Mouse (Mus musculus) lung, postnatal 10 days (tissue): ENCODE data around the gene Vmn1r137.
"Not testable (repeated sequence)": the region's sequence is repeated elsewhere in the genome, so short reads cannot be mapped to it uniquely, and the experiment has no call there.

ENCODE experiments used
- DNase-seq: peaks from one replicate; pipeline ENCODE4 v3.0.0; 2021

Gene Vmn1r137

GRCm38 (mm10) chr7:21994287-21994686 lies at the start of gene Vmn1r137:
Gene Vmn1r137 (plus strand): TSS chr7:21994587.
- DNase-seq, result not testable (repeated sequence)

GRCm38 (mm10) chr7:22028797-22029196 lies 34.4 kb downstream of the Vmn1r137 start, which contains the start of gene Vmn1r138:
Gene Vmn1r138 (minus strand): TSS chr7:22028897.
- DNase-seq, result not testable (repeated sequence)
